Mouse (Mus musculus): Measurements from ENCODE around the gene Gtf2ird1.
"Not testable (repeated sequence)": the region's sequence is repeated elsewhere in the genome, so short reads cannot be mapped to it uniquely, and the experiment has no call there.

Gene Gtf2ird1

DNA sequence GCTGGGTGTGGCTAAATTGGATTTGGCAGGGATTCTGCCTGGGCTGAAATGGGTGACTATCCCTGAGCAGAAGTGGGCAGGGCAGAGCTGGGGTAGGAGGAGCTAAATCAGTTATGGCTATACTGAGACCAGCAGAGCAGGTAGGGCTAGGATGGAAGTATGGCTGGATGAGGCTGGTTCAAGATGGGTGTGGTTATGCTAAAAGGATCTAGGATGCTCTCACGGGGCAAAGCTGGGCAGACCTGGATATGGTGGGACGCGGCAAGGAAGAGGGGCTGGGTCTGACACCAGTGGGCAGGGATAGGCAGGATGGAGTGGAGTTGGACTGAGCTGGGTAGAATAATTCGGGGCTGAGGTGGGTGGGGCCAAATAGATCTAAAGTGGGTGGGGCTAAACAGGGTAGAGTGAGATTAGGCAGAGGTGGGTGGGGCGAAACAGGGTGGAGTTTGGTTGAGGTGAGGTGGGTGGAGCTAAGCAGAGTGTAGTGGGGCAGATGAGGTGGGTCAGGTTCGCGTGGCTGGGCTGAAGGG, 46.1 kb downstream of the Gtf2ird1 start:
- no peak for DNase-seq (ENCODE audit: low spot score in 2 of 2)

DNA sequence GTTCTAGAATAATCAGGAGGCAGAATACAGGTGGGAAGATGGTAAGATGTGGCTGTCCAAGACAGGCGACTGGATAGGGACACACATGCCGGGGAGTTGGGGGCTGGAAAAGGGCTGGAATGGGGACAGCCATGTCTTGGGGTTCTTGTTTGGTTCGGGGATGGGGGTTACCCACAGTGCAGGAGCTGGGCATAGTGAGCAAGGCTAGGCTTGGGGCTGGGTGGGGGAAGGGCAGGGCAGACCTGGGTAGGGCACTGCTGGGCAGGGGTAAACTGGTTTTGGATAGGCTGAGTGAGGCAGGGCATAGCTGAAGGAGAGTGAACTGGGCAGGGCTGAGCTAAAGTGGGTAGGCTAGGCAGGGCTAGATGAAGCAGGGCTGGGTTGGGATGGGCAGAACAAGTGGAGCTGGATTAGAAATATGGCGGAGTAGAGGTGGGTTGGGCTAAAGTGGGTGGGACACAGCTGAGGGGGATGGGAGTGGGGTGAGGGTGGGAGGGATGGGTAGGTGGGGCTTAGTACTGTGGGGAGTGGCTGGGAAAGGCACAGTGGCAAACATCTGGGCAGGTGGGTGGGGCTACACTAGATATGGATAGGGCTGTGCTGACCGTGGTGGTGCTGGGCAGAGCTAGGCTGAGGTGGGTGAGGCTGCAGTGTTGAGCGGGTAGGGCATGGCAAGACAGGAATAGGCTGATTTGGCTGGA, 46.8 kb downstream of the Gtf2ird1 start:
- no peak for DNase-seq (ENCODE audit: low spot score in 2 of 2)

DNA sequence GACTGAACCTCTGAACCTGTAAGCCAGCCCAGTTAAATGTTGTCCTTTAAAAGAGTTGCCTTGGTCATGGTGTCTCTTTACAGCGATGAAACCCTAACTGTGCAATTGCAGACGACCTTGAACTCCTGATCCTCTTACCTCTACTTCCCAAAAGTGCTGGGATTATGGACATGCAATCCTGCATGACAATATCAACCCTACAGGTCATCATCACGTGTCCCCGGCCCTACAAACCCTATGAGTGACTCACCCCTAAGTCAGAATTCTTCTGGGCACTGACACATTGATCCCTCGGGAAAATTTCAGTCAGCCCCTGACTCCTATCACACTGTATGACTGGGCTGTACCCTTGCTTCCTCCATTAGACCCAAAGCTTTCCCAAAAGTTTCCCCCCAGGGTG, 48.4 kb downstream of the Gtf2ird1 start:
- DNase-seq (ENCODE audit: low spot score in 2 of 2): no peak

DNA sequence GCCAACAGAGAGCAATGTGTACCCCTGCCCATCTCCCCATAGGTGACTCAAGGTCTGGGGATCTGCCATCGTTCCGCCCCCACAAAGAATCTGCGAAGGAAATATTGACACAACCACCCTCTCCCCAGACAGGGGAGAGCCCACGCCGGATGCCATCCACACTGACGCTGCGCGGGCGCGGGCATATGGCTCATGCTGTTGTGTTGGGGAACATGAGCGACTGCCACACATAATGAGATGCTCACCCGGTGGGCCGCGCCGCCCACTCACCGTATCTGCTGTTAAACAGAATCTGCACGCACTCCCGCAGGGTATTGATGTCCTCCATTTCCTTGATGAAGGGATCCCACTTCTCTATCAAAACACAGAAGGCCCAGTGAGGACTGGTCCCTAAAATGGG, 54.7 kb downstream of the Gtf2ird1 start:
- DNase-seq (ENCODE audit: low spot score in 2 of 2): peak; percentile 67 to 70

DNA sequence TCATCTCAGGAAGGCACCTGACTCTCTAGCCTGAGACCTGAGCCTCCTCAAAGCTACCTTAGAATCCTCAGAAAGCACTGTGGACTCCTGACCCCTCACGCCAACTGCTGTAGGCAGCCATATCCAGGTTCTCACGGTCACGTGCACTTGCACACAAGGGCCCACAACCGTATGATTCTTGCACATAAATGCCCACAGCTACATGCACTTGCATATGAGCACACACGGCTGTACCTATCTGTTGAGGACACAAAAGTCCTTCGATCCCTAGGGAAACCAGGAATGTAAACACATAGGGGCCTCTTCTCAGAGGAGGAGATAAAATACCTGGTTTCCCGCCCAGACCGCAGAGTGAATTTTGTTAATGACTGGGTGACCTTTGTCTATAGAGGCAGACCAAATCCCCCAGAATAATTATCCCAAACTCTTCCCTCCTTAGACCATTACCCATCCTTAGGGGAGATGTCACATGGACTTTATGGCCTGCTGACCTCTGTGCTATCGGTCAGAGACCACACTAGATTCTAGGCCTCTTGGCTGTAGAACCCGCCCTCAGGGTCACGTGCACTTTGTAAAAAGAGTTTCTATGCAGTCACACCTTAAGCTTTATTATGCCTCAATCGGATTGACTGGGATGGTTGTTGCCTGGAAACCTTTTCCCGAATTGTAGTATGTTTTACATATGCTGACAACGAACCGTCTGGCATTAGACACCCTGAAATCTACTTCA, 58.9 kb downstream of the Gtf2ird1 start:
- DNase-seq (ENCODE audit: low spot score in 2 of 2): no peak

DNA sequence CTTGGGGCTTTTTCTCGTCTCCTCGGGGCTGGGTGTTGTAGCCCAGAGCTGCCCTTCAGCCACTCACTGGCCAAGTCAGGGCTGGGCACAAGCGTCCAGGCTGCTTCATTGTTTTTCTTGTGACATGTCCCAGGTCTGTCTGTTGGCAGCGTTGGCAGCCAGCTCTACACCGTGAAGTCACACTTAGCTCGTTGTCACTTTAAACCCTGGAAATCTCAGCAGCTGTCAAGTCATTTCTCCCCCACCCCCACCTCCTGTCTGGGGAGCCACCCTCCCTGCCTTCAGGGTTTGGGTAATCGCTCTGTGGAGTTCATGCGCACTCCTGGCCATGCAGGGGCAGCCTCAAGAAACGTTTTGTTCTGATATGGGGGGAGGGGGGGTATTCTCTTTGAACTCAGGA, 60.0 kb downstream of the Gtf2ird1 start:
- no peak for DNase-seq (ENCODE audit: low spot score in 2 of 2)

DNA sequence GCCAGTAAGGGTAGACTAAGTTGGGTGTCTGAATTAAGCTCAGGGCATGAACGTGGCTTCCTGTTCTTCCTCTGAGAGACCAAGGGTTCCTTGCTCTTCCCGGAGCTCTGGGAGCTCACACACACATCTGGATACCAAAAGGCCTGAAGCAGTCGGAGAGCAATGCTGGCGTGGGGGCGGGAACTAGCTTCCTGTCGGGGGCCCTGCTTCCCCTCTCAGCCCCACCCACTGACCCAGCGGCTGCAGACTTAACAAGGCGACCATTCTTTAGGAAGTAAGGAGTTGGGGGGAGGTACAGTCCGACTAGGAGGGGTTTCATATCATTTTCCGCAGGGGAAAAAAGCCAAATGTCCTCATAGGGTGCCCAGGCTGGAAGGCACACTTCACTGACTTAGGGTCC, 61.9 kb downstream of the Gtf2ird1 start:
- no peak for DNase-seq (ENCODE audit: low spot score in 2 of 2)

DNA sequence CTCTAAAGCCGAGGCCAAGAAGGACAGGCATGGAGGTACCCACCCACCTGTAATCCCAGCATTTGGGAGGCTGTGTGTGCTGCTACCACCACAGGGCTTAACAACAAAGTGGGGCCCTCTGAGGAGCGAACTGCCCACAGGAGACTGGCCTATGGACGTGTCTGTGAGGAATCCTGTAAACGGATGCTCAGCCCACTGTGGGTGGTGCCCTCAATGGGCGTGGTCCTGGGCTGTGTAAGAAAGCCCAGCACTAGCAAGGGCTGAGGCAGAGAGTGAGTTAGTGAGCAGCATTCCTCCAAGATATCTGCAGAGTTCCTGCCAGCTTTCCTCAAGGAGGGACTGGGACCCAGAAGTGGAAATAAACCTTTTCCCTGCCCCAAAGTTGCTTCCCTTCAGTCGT, 62.9 kb downstream of the Gtf2ird1 start:
- no peak for DNase-seq (ENCODE audit: low spot score in 2 of 2)

DNA sequence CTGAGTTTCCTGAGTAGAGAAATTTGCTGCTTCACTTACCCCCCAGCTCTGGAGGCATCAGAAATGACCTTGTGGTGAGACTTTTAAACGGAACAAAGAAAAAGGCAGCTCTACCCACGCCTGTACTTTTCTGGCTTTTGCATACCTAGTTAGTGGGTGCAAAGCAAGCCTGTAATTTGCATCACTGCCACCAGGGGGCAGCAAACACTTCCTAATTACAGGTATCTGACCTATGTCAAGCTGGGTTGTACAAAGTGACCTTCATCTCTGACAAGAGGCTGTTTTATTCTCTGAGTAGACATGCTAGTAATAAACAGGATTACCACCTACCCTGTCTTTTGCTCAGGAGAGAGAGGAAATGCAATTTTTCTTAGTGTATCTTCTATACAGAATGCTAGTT, 71.4 kb downstream of the Gtf2ird1 start:
- DNase-seq (ENCODE audit: low spot score in 2 of 2): peak; percentile 24 to 25

DNA sequence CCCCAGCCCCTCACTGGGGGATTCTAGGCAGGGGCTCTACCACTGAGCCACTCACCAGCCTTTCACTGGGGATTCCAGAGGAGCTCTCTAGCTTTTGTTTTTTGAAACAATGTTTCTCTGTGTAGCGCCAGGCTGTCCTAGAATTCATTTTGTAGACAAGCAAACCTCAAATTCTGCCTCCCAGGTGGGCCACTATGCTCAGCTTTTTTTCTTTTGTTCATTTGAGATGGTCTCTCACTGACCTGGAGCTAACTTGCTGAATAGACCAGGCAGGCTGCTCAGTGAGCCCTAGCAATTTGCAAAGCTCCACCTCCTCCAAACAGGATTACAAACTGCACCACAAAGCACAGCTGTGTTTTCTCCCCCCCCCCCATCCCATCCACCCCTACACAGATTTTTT, 81.3 kb downstream of the Gtf2ird1 start:
- no peak for DNase-seq (ENCODE audit: low spot score in 2 of 2)

DNA sequence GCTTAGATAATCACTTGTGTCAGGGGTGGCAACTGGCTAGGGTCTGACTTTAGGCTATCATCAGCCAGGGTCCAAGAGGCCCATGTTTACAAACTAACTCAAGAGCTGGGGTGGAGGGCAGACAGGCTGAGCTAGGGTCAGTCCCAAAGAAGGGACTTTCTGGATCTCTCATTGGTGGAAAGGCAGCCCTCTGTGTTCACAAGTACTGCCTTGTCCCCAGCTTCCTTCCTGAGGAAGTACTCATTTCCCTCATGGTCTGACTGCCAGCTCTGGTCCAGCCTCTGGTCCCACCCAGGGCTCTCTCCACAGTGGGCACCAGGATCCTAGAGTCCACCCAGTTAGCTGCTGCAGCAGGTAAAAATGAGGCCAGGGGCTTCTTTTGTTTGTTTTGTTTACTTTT, 82.0 kb downstream of the Gtf2ird1 start:
- no peak for DNase-seq (ENCODE audit: low spot score in 2 of 2)

DNA sequence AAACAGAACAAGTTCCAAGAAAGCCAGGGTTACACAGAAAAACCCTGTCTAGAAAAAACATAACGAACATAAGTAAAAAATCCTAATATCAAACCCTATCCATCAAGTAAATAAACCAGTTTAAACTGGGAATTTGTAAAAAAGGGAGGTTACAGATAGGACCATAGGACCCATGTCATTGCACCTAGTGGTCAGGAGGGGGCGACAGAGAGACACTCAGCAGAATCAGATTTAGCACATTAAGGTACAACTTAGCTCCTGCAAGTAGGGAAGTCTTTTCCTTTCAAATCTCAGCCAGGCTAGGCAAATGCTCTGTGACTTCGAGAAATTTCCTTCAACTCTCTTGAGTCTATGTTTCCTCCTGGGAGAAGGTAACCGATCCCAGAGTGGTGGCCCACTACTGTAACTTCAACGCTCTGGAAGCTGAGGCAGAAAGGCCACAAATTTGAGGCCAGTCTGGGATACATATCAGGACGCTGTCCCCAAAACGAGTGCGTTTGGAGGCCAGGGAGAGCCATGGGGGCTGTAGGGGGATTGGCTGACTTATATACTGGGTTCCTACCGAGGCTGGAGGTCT, 82.5 kb downstream of the Gtf2ird1 start:
- peak; percentile 44 to 58 for DNase-seq (ENCODE audit: low spot score in 2 of 2)

DNA sequence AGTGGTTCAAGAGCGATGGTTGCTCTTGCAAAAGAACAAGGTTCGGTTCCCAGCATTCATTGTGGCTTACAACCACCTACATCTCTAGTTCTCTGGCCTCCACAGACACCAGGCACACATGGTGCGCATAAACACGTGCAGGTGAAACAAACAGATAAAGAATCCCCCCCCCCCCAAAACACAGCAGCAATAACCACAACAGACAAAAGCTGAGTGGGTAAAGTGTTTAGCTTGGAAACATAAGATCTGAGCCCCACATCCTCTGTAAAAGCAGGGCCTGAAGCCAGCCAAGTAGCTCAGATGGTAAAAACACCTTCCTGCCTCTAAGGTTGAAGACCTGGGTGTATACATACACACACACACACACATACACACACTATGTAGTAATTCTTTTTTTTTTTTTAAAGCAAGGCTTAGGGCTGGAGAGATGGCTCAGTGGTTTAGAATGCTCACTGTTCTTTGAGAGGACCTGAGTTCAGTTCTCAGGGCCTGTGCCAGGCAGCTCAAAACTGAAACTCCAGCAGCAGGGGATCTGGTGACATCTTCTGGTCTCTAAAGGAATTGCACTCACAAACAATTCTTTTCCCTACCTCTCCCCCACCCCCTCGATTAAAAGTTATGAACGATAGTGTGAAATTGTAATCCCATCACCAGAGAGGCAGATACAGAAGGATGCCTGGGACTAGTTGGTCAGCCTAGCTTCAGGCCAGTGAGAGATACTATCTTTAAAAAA, 83.4 kb downstream of the Gtf2ird1 start:
- DNase-seq (ENCODE audit: low spot score in 2 of 2): no peak

DNA sequence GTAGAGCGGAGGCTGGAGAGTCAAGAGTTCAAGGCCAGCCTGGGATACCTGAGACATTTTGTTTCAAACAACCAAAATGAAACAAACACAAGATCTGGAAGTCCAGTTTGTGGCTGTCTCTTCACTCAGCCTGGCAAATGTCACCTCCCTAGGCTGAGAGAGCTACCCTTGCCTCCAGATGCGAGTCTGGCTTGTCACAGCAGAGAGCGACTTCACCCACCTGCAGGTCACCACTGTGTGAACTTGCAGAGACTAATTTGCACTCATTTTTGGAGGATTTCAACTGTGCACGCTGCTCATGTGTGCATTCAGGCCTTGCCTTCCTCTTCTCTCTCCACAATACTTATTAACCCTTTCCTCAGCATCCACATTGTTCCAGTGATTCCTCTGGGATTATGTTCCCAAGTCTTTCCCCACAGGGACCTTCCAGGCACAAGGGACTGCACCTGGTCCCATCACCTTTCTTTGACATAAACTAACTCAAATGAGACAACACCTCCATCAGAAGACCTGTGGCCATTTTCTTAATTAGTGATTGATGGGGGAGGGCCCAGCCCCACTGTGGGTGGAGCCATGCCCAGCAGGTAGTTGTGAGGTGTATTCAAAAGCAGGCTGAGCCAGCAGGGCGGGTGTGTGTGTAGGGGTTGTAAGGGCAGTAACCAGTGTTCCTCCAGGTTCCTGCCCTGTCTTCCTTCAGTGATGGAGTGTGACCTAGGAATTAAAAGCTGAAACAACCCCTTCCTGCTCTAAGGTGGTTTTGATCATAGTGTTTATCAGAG, 84.8 kb downstream of the Gtf2ird1 start:
- no peak for DNase-seq (ENCODE audit: low spot score in 2 of 2)

DNA sequence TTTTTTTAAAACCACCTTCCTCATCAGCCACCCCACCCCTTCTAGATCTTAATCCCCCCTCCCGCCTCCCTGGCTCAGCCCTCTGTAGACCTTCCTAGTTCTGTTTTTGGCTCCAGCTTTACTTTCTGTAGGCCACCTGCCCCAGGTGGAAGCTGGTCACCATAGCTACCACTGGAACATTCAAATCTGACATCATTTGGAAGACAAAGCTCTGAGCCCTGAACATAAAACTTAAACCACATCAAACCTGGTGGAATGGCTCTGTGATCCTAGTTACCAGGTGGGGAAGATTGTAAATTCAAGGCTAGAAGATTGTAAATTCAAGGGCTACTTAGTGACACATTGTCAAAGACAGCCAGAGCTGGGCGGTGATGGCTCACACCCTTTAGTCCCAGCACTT, 85.7 kb downstream of the Gtf2ird1 start:
- no peak for DNase-seq (ENCODE audit: low spot score in 2 of 2)

DNA sequence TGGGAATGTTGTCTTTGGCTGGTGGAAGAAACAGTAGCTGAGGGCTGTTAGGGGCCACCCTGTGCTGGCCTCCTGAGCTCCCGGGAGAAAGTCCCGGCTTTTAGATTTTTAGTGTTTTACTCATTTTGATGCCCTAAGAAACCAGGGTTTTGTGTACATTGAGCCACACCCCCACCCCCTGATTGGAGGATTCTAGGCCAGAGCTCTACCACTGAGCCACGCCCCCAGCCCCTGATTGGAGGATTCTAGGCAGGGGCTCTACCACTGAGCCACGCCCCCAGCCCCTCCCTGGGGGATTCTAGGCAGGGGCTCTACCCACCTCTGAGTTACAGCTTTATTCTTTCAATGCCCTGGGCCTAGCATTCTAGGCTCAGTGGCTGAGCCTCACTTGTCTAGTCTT, 97.4 kb downstream of the Gtf2ird1 start:
- no peak for DNase-seq (ENCODE audit: low spot score in 2 of 2)

DNA sequence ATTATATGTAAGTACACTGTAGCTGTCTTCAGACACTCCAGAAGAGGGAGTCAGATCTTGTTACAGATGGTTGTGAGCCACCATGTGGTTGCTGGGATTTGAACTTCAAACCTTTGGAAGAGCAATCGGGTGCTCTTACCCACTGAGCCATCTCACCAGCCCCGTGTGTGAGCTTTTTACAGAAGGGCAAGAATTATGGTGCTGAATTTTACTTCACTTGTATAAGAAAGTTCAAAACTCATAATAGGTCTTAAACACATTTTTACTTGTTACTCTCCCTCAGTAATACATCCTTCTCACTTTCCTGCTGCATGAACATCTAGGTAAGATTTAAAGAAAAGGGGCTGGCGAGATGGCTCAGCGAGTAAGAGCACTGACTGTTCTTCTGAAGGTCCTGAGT, 101.1 kb downstream of the Gtf2ird1 start:
- not testable (repeated sequence) for DNase-seq (ENCODE audit: low spot score in 2 of 2)

DNA sequence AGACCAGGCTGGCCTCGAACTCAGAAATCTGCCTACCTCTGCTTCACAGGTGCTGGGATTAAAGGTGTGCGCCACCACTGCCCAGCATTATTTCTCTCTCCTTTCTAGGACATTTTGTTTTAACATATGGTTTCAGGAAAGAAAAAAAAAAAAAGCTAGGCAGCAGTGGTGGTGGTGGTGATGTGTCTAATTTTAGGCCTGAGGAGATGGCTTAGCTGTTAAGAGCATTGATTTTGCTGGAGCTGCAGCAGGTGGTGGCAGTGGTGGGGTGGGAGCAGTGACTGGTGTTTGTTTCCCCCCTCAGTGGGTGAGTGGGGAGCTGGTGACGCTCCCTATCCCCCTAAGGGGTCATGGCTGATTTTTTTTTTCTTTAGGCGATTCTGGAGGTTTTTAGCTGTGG, 103.4 kb downstream of the Gtf2ird1 start:
- no peak for DNase-seq (ENCODE audit: low spot score in 2 of 2)

DNA sequence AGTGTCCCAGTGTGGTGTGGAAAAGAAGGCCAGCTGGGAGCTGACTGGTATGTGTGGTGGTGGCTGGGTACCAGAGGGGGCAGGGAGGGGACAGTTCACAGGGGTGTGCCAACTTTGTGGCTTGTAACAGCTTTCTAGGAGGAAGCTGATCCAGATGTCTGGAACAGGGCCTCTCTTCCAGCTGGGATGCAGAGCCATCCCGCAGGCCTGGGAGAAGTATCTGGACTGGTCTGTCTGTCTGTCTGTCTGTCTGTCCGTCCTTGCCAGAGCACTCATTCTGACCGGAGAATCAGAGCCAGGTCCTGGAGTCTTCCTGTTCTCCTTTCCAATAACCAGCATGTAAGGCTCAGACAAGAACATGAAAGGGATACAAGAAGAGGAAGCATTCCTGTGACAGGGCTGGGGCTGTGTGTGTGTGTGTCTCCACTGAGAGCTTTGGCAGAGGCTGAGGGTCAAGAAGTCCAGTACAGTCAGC, 104.0 kb downstream of the Gtf2ird1 start:
- no peak for DNase-seq (ENCODE audit: low spot score in 2 of 2)

DNA sequence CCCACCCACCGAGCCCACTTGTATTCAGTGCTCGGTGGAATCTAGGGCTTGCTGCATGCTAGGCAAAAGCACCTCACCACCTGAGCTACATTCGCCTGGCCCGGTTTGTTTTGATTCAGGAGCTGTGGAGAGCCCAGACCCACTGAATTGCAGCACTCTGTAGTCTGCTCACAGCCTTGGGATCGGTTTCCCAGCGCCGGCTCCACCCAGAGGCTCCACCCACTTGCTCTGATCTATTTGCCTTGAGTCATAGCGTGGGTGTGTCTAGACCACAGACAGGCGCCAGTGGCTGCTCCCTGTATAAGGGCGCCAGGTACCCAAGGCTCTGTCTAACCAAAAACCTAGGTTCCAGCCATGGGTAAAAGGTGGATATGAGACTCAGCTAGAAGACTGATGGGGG, 105.9 kb downstream of the Gtf2ird1 start:
- peak; percentile 36 to 43 for DNase-seq (ENCODE audit: low spot score in 2 of 2)

DNA sequence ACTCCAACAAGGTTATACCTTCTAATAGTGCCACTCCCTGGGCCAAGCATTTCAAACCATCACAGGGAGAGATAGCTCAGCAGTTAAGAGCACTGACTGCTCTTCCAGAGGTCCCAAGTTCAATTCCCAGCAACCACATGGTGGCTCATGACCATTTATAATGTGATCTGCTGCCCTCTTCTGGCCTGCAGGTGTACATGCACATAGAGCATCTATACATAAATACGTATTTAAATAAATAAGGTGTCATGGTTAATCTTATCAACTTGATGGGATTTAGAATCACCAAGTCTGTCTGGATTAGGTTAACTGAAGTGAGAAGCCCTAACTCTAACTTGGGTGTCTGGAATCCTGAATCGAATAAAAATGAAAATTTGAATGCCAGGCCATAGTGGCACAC, 109.5 kb downstream of the Gtf2ird1 start:
- no peak for DNase-seq (ENCODE audit: low spot score in 2 of 2)
